Mouse (Mus musculus): ENCODE results near the gene Trp53bp1.

The Trp53bp1 gene

DNA sequence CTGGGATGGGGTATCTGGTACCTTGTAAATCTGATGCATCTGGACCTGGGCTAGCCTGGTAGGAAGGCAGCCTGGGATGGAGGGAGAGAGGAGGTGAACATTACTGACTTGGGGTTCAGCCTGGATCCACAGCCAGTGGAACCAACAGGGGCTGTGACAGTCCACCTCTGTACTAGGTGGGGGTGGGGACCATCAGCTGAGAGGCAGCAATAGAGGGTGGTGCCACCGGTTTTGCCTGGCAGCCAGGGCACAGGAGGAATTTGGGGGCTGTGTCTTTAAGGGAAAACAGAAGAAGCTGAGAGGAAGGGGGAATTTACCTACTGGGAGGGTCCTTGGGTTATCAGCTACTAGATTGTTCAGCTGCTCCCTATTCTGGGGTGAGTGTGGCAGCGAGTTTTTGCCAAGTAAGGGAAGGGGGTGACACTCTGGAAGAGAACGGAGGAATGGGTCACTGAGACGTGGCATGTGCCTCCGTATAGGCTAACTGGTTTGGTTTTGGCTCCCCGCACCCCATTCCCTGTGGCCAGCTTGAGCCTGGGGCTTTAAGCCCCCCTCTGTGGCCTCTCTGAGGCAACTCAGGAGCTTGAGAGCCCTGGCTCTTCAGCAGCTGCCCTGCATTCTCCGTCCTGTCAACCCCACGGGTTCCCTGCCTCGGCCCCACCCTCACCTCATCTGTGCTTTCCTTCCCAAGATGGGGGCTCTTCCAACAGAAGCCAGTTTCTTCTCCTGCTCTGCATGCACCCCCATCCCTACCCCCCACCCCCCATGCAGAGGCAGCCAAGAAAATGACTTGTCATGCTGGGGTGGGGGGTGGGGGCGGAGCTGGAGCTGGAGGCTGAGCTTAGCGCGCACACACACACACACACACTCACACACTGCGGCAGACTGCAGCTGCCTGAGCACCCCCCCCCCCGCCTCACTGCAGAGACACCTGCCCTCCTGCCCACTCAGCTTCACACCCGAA is 24.7 kb upstream of the Trp53bp1 start:
- Histone ChIP-seq H3K4me1 (replicated peaks; ENCODE audit: low read depth, low read length) (peaks cover 93% of the 10 kb centered on the region), H3K4me3 (replicated peaks; ENCODE audit: low read length) (peak overlapping the region; percentile 71), H3K36me3 (ENCODE audit: insufficient read depth, low read length) (peaks cover 31% of the 10 kb centered on the region), H3K27me3 (ENCODE audit: insufficient read depth, low read length) (peaks cover 39% of the 10 kb centered on the region), H3K9me3 (ENCODE audit: low read length) (peaks cover 3% of the 10 kb centered on the region; the same call in 1 of the 2 replicates)
- TF ChIP-seq NANOG (IDR thresholded peaks at IDR 0.05; ENCODE audit: borderline replicate concordance, low read length) = no peak
- no peak for TF ChIP-seq POU5F1 (IDR thresholded peaks at IDR 0.05; ENCODE audit: borderline replicate concordance, low read length)
- no peak for TF ChIP-seq CTCF (conservative IDR thresholded peaks at IDR 0.05; ENCODE audit: low read length)

DNA sequence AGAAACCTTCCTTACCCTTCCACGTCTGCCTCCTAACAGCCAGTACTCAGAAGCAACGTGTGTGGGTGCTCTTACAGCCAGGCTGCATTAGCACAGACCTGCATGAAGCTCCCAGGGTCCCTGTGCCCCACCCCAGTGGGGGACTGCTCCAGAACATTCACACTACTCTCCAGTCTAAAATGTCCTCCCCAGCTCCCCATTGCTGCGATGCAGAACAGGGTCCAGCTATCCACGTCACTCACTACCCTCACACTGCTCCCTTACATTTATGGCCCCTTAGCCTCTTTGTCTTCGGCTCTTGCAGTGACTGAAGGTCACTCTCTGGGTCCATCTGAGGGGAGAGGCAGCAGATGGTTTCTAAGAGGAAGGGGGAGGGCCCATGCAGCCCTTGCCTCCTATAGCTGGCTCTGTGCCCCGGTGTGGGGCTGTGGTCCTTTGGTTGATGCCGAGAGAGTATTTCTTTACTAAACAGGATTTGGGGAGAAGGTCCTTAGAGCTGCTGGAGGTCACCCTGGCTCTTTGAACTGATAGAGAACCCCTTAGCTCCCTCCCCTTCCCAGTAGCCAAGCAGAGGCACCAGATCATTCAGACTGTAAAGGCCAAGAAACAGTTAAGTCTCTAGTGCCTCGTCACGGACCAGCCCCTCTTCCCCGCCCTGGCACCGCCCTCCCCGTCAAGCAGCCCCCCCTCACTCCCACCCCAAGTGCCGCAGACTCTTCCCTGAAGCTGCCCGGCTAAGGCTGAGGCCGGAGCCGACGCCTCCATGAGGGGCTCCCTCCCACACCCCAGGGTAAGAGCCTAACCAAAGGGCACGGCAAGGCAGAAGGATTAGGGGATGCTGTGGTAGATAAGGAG is 23.8 kb upstream of the Trp53bp1 start:
- H3K9me3 ChIP-seq (ENCODE audit: low read length) = peaks cover 3% of the 10 kb centered on the region; the same call in 1 of the 2 replicates
- H3K4me3 ChIP-seq (replicated peaks; ENCODE audit: low read length) = peak overlapping the region; percentile 71
- H3K36me3 ChIP-seq (ENCODE audit: insufficient read depth, low read length) = peaks cover 22% of the 10 kb centered on the region
- peaks cover 39% of the 10 kb centered on the region for H3K27me3 ChIP-seq (ENCODE audit: insufficient read depth, low read length)
- H3K4me1 ChIP-seq (replicated peaks; ENCODE audit: low read depth, low read length) = peaks cover 93% of the 10 kb centered on the region
- TF ChIP-seq CTCF (conservative IDR thresholded peaks at IDR 0.05; ENCODE audit: low read length) (no peak), POU5F1 (IDR thresholded peaks at IDR 0.05; ENCODE audit: borderline replicate concordance, low read length) (no peak), NANOG (IDR thresholded peaks at IDR 0.05; ENCODE audit: borderline replicate concordance, low read length) (no peak)

DNA sequence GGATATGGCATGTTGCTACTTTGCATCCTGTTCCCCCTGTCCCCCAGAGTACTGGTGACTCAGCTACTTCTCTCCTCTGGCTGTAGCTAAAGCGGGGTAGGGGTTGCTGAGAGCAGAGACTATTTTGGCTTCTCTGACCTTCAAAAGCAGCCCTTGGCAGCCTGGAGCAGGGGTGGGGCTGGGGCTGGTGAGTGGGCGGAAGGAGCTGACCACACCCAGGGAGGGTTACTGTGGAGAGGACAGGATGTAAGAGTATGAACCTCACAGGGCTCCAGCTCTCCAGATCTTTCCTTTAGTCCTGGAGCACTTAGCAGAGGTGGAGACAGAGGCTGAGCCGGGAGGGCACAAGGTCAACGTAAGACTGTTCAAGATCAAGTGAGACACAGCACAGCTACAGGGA is 23.0 kb upstream of the Trp53bp1 start:
- H3K4me1 ChIP-seq (replicated peaks; ENCODE audit: low read depth, low read length) = peaks cover 88% of the 10 kb centered on the region
- no peak for TF ChIP-seq CTCF (conservative IDR thresholded peaks at IDR 0.05; ENCODE audit: low read length)
- no peak for TF ChIP-seq NANOG (IDR thresholded peaks at IDR 0.05; ENCODE audit: borderline replicate concordance, low read length)
- no peak for TF ChIP-seq POU5F1 (IDR thresholded peaks at IDR 0.05; ENCODE audit: borderline replicate concordance, low read length)
- peaks cover 35% of the 10 kb centered on the region for H3K27me3 ChIP-seq (ENCODE audit: insufficient read depth, low read length)
- peaks cover 14% of the 10 kb centered on the region for H3K36me3 ChIP-seq (ENCODE audit: insufficient read depth, low read length)
- peak overlapping the region; percentile 71 for H3K4me3 ChIP-seq (replicated peaks; ENCODE audit: low read length)
- H3K9me3 ChIP-seq (ENCODE audit: low read length) = peaks cover 3% of the 10 kb centered on the region; the same call in 1 of the 2 replicates

DNA sequence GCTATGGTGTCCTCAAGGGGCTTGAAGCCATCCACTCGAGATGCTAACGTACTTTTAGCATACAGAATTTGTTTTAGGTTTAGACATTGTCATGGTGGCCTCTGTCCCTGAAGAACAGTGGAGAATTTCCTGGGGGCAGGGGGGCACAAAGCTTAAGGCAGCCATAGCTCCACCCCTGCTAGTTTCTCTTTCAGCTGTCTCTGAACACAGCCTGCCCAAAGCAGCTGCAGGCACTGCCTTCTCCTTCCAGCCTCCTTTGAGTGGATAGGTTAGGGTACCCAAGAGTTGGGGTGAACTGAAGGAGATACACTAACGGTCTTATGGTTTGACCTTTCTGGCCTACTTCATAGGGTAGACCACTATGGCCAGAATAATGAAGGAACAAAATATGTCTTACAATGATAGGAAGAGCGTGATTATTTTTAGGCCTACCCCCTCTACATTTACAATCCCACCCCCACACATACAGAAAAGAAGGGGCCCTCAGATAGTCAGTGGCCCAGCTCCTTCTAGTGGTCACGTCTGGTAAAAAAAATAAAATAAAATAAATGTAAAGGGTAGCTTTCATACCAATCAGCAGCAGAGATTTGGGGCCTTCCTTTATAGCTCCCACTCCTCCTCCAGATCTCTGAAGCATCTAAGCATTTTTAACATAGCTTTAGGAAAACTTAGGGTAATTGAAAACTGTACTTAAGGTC is 21.3 kb upstream of the Trp53bp1 start:
- H3K27me3 ChIP-seq (ENCODE audit: insufficient read depth, low read length) = peaks cover 30% of the 10 kb centered on the region
- H3K9me3 ChIP-seq (ENCODE audit: low read length) = peaks cover 3% of the 10 kb centered on the region; the same call in 1 of the 2 replicates
- H3K4me3 ChIP-seq (replicated peaks; ENCODE audit: low read length) = no peak overlapping the region
- H3K4me1 ChIP-seq (replicated peaks; ENCODE audit: low read depth, low read length) = peaks cover 80% of the 10 kb centered on the region
- peaks cover 6% of the 10 kb centered on the region; the same call in 1 of the 2 replicates for H3K36me3 ChIP-seq (ENCODE audit: insufficient read depth, low read length)
- TF ChIP-seq CTCF (conservative IDR thresholded peaks at IDR 0.05; ENCODE audit: low read length) = no peak
- no peak for TF ChIP-seq NANOG (IDR thresholded peaks at IDR 0.05; ENCODE audit: borderline replicate concordance, low read length)
- no peak for TF ChIP-seq POU5F1 (IDR thresholded peaks at IDR 0.05; ENCODE audit: borderline replicate concordance, low read length)

DNA sequence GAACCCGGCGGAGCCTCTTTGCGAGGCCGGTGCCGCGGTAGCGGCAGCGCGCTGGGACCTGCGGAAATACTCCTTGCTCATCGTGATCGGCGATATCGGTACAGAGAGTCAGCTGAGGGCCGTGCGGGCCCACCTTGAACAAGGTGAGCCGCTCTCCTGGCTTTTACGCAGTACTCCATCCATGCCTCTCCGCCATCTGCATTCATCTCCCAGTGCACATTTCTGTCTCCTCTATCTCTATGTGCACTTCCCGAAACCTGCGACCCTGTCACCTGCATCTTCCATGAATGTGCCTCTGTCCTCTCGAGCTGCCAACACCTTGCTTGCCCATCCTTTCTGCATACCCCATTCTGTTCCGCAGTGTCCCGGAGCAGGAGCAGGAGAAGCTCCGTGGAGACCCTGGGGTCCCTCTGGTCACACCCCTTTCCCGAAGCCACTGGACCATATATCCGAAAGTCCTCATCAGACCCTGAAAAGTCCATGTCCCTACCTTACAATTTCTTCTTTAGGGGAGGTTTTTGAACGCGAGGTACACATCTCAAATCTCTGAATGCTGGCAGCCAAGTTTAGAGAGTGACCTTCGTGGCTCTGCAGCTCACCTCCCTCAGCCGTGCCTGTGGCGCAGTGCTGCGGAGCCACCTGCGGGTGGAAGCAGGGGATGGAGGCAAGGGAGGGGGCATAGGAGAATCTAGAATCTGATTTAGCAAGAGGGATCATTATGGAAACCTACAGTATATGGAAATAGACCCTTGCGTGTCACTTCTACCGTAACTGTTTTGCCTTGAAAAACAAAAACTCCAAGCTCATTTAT is 18.7 kb upstream of the Trp53bp1 start:
- TF ChIP-seq POU5F1 (IDR thresholded peaks at IDR 0.05; ENCODE audit: borderline replicate concordance, low read length) (no peak), CTCF (conservative IDR thresholded peaks at IDR 0.05; ENCODE audit: low read length) (no peak), NANOG (IDR thresholded peaks at IDR 0.05; ENCODE audit: borderline replicate concordance, low read length) (no peak)
- Histone ChIP-seq H3K4me3 (replicated peaks; ENCODE audit: low read length) (peak overlapping the region; percentile 87), H3K9me3 (ENCODE audit: low read length) (peaks cover 3% of the 10 kb centered on the region; the same call in 1 of the 2 replicates), H3K4me1 (replicated peaks; ENCODE audit: low read depth, low read length) (peaks cover 55% of the 10 kb centered on the region), H3K27me3 (ENCODE audit: insufficient read depth, low read length) (peaks cover 19% of the 10 kb centered on the region), H3K36me3 (ENCODE audit: insufficient read depth, low read length) (peaks cover 6% of the 10 kb centered on the region; the same call in 1 of the 2 replicates)

DNA sequence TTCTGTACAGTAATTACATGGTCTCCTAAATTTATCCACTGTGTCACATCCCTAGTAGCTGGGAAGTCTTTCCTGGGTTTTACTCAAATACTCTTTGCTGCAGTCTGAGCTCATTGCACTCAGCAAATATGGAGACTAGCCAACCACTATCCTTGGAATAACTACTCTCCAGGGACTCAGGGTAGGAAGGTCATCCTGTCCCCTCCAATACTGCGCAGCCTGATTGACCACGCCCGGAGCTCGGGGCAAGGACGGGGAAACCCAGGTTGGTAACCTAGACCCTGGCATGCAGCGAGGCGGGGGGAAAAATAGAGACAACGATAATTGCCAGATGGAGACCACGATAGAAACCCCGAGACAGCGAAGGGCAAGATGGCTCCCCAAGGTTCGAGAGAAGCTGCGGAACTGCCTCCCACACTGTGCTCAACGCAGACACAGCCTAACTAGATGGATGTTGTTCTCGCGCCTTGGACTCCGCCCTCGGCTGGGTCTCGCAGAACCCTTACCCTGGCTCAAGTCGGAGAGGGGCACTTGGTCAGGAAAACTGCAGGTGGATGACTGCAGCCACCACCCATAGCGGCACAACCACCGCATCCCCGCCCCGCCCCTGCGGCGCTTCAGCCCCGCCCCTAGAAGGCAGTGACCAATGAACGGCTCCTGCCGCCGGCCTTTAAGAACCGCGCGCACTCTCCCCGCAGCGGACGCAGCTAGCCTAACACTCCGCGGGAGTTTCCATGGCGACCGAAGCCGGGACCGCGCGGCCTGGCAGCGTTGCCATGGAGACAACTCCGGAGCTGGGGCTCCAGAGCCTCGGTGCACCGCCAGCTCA is 17.9 kb upstream of the Trp53bp1 start, which contains the start of gene Map1a:
Map1a (plus strand) TSS at position 700 of the 829 bp plus-strand sequence.
- Histone ChIP-seq H3K36me3 (ENCODE audit: insufficient read depth, low read length) (0 out of 2 replicates have a peak, but pooled peaks cover 4% of the 10 kb centered on the region), H3K4me3 (replicated peaks; ENCODE audit: low read length) (peak within 1 kb of the TSS; percentile 87), H3K4me1 (replicated peaks; ENCODE audit: low read depth, low read length) (peaks cover 50% of the 10 kb centered on the region), H3K27me3 (ENCODE audit: insufficient read depth, low read length) (peaks cover 19% of the 10 kb centered on the region), H3K9me3 (ENCODE audit: low read length) (no peaks in the 10 kb centered on the region)
- TF ChIP-seq NANOG (IDR thresholded peaks at IDR 0.05; ENCODE audit: borderline replicate concordance, low read length) (no peak), CTCF (conservative IDR thresholded peaks at IDR 0.05; ENCODE audit: low read length) (no peak), POU5F1 (IDR thresholded peaks at IDR 0.05; ENCODE audit: borderline replicate concordance, low read length) (no peak)

Data from E14TG2a.4 (cell line).